Mouse (Mus musculus) erythroblast, embryonic 14.5 days (primary cell): Measurements from ENCODE around the gene Robo2.

Source experiments
- GATA1 ChIP-seq: IDR thresholded peaks from 2 replicates; pipeline ENCODE4 v1.6.1; 2012; ENCODE audit warnings: low read length, inconsistent platforms, mixed read lengths
- TAL1 ChIP-seq: IDR thresholded peaks from 3 replicates; pipeline ENCODE4 v1.6.1; 2012; ENCODE audit warnings: low read length, inconsistent platforms, mixed read lengths

GRCm38 (mm10) chr16:73957675-73958523 lies 453.7 kb downstream of the Robo2 start:
- TF ChIP-seq GATA1 (no peak), TAL1 (no peak)
